Mouse (Mus musculus) left cerebral cortex, postnatal 10 days (tissue): ENCODE data around the gene Tet2. TPM values are rescaled to one million over a fixed set of nuclear protein-coding genes. Genes with fewer than 3 reads are reported as not detected.
A peak's percentile ranks its signal among the peaks of the same experiment; 100 is the strongest.

Experiments
- DNase-seq, 2 experiments: peaks; one replicate each; pipeline ENCODE4 v3.0.0; 2021 to 2022; ENCODE audit warnings: low spot score in 2 of 2, mixed read lengths in 1 of 2; ENCODE audit errors: extremely low spot score in 1 of 2
- intact Hi-C: fragments of 180-260 bp; cut with DNase I; formaldehyde crosslinking; loops from one replicate; pipeline ENCODE4 v1.15.1; 2025
- total RNA-seq, 2 experiments: library from RNA; stranded (reverse); gene quantifications; 2 replicates each; pipeline ENCODE4 v1.2.3; 2021

Gene Tet2
- total RNA-seq, 2 experiments from 2014 or later: 53.5 to 55.1 TPM

DNA sequence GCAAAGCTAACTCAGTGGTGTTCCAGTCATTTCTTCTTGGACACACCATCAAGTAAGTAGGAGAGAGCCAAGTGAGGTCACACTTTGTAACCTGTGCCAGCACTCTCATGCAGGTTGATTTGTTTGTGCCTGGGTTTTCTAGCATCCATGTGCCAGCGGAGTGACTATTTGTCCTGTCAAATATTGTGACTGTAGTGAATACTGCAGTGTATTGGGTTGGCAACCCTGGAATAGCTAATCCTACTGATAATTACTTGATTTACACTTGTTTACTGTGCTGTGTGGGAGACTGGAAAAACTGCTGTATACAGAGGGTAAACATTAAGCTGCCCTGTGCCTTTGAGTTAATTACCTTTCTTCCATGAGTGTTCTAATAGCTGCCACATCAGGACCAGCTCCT is 62.1 kb downstream of the Tet2 start:
- intact Hi-C loops: no loop called here
- DNase-seq: no peak

DNA sequence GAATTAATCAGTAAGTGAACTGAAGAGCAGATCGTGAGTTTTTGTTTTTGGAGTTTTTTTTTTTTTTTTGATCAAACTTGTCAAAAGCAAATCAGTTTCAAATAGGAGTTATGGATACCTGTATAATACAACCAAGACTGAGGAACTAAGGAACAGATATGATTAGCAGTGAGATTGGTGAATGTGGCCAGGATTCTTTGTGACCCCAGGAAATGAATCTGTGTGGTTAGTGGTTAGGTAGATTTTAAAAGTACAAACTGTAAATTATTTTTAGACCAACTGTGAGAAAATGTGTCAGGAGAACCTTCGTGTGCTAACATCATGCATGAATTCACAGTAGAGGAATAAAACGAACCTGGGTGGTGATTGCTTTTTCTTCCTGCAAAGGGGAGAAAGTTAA is 66.0 kb downstream of the Tet2 start:
- intact Hi-C loops: no loop called here
- DNase-seq: no peak

DNA sequence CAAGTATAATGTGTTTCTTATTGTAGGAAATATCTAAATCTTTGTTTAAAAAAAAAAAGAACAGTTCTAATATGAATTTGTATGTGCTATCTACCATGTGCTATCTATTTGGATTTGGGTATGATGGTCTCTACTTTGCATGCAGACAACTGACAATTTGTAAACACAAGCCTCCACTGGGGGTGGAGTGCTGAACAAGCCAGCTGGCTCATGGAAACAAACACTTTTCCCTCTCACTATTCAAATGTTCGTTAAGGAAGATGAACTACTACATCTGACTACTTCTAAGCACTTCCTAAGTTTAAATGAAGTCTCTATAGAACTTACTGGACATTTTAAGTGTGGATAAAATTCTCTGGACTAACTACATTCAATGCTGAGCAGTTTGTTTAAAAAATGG is 71.2 kb downstream of the Tet2 start:
- no peak for DNase-seq
- intact Hi-C loops: no loop called here

DNA sequence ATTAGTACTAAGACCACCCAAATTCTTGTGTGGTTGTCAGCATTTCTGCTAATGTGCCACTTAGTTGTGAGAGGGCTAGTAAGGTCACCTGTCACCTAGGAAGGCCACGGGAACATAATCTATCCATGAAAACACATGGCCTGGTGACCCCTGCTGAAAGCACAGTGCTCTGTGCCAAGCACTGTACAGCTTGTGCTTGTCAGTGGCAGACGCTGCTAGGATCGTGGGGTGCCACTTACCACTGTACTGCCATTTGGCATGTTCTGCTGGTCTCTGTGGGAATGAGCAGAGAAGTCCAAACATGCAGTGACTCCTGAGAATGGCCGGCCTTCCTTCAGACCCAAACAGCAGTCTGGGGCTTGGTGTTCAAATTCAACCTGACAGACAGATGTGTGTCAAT is 73.8 kb downstream of the Tet2 start:
- no peak for DNase-seq
- intact Hi-C loops: no loop called here

DNA sequence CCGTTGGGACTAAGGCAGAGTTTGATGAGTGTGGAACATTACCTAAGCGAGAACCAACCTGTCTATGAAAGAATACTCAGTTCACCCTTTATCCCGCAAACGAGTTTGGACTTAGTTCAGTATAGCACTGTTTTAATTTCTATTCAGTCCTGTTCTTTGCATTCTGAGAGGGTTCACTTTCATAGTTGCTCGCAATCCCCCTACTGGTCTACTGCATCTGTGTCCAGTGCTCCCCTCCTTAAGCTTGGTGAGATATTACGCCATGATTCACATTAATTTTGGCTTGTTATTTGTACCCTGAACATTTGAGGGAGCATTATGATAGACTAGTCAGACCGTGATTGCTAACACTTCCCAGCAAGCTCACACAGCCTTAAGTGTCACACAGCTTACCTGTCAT is 76.1 kb downstream of the Tet2 start:
- intact Hi-C loops: no loop called here
- DNase-seq: no peak

DNA sequence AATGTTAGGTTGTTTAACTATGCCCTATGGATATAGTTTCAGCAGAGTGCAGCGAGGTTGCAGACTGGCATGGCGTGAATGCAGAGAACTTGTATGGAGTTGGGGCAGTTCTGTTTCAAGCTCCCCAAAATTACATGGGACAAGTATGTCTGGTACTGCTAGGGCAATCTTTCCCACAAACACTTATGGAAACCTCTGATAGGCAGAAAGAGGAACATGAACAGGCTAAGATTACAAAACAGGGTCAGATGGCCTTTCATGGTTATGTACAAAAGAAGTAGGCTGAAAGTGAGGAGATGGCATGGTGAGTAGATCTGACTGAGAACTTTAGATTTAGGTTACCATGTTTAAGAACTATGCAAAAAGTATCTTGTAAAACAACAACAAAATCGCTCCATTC is 81.7 kb downstream of the Tet2 start:
- intact Hi-C loops: no loop called here
- DNase-seq: no peak

DNA sequence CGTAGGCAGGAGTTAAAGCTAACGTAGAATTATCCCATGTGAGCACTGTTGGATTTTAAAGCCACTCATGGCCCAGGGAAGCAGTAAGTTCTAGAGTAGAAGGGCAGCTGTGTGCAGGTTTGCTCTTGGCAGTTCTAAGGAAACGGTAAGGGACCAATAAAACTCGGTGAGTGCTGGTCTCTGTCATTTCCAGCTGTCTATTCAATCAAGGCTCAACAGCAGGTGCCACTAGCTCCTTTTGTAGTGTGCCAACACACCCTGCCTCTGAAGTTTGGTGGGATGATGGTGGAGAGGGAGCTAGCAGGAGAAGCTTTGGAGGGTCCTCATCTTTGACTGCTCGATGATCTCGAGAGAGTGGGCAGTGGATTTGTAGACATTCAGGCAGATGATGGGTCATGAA is 82.5 kb downstream of the Tet2 start:
- intact Hi-C loops: no loop called here
- no peak for DNase-seq

DNA sequence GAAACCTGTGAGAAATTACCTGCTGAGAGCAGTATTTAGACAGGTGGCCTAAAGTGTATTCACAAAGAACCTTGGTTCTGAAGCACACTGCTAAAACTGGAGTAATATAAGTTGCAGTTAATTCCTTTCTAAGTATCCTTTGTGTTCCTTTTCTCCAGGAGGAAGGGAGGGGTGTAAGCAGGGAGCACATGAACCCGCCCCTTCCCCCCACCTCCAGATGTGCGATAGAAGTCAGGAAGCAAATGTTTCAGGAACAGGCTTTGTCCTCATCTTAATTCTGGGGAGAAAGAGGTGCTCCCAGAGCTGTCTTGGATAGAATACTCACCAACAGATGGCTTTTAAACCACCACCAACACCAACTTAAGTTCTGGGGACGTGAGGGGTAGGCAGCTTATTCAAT is 82.9 kb downstream of the Tet2 start:
- DNase-seq: no peak

DNA sequence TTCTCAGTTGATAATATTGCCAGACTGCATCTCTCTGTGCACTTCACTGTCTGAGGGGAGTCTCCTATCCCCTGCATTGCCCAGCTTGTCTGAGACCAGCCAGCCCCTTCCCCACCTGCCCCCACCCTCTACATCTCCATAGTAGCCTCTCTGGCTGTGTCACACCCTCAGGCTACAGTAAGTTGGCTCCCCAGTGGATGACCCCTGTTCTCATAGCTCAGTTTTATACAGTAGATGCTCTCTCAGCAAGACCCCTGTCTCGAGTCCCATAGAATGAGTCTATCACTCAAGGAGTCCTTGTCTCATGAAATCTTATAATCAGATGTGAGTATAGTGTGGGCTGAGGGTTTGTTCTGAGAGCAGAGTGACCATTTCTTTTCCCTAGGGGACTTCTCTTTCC is 85.8 kb downstream of the Tet2 start:
- intact Hi-C loops: no loop called here

More for the DNA sequence above, 82.9 kb downstream of the Tet2 start:
- intact Hi-C loops: no loop called here

DNA sequence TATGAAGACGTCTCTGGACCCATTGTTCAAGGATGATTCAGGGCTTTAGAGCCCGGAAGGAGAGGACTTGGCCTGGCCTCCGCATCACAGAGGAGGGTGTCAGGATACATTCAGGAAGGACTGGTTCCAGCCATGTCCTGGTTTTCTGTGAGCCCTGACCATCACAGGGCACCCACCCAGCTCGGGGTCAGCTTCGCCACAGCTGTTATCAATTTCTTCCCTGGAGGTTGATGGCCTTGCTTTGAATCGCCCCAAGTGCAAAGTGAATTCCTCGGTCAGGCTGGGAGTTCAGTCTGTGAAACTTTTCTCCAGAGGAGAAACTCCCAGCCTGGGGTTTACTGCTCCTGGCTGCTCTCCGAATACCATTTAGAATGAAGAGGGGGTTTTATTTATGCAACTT is 91.0 kb downstream of the Tet2 start:
- intact Hi-C loops: no loop called here
- DNase-seq: peak in 1 of 2 experiments; percentile 21

More for the DNA sequence above, 85.8 kb downstream of the Tet2 start:
- DNase-seq: no peak

DNA sequence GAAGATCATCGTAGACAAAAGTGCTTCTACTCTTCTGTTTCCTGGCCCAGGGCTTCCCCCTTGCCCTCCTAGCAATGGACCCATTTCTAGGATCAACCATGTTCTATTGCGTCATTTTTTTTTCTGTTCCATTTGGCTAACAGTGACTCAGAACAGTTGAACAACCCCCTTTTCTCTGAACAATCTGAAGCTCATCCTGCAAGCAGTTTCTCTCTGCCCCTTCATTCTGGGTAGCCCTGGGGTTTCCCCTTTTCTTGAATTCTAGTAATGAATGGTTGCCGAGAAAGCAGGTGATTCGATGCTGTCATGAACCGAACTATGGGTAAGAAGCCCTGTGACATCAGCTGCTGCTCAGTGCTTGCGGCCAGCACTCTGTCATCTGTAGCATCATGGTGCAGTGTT is 108.0 kb downstream of the Tet2 start:
- DNase-seq: no peak
- intact Hi-C loops: no loop called here

DNA sequence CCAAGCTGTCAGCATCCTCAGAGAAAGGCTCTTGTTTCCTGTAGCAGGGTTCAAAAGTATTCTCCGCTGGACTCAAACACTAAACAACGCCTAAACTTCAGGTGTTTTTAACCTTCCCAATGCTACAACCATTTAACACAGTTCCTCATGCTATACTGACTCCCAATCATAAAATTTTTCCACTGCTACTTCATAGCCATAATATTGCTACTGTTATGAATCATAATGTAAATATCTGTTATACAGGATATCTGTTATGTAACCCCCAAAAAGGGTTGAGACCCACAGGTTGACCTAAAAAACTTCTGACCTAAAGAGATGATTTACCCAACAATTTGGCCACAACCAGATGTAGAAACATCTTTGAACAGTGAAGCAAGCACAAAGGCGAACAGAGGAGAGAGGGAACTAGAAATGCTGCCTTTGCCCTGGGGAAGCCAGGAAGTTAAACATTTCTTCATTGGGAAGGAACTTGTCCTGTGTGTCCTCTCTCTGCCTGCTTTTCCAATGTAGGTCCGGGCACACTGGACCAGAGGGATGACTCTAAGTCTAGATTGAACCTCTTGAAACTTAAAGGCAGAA is 108.6 kb downstream of the Tet2 start:
- intact Hi-C loops: no loop called here
- DNase-seq: no peak

DNA sequence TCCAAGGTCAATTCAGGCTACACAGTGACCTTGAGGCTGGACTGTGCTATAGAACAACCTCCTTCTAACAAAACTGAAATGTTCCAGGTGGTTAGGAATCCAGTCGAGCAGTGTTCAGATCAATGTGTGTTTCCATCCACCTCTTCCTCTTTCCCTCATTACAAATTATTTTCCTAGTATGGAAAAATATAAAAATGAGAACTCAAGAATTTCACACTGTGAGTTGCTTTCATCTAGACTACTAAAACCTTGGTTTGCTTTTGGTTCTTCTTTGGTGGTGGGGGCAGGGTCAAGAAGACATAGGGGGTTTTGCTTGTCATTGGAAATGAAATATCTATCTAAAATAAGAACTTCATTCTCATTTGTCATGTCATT is 109.2 kb downstream of the Tet2 start:
- no peak for DNase-seq
- intact Hi-C loops: no loop called here

DNA sequence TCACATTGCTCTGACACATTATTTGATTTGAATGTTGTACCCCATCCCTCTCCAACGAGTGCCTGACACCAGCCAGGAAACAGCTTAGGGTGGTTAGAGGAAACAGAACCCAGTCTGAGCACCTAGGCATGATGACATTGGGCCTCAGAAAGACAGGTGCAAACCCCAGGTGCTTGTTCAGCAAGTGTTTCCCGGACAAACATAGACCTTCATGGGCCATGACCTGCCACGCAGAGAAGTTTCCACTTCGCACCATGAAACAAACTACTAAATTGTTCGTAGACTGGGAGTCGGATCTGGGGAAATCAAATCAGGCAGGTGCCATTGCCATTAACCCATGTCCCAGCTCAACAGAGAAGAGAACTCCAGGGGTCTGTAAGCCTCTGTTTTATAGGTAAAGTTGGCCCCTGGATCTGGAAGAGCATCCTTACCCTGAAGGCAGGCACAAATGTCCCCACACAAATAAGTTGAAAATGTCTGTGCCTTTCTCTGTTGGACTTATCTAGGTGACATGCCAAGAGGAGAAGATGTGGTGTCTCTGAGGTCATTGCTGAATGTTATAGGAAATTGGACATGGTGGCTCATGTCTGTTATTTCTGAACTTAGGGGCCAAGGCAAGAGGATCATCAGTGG is 109.7 kb downstream of the Tet2 start:
- DNase-seq: no peak
- intact Hi-C loops: no loop called here

DNA sequence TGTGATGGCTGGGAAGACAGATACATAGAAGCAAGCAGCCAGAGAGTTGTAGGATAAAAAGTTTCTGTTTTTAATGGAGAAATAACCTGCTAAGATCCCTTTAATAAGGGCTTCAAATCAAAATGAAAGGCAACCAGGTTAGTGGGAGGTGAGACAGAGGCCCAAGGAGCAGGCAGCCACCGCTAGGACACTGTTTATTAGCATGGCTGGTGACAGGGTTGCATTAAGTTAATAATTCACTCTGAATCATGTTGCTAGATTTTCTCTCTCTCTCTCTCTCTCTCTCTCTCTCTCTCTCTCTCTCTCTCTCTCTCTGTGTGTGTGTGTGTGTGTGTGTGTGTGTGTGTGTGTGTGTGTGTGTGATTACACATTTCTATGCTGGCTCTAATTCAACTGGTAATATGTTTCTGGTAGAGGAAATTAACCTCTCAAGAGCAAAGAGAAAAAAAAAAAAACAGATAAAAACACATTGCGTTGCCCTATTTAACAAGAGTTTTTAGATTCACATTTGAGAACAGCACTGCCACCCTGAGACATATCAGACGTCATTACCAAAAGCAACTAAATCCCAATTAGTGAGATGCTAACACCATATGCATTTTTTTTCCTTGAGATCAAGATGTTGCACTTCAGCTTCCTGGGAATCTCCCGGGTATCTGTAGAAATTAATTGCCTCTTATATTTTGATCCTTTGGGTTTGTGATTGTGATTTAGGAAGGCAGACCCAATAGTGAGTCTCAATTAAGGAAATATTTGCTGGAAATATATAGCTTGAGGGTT is 115.4 kb downstream of the Tet2 start:
- DNase-seq: no peak
- intact Hi-C loops: no loop called here

DNA sequence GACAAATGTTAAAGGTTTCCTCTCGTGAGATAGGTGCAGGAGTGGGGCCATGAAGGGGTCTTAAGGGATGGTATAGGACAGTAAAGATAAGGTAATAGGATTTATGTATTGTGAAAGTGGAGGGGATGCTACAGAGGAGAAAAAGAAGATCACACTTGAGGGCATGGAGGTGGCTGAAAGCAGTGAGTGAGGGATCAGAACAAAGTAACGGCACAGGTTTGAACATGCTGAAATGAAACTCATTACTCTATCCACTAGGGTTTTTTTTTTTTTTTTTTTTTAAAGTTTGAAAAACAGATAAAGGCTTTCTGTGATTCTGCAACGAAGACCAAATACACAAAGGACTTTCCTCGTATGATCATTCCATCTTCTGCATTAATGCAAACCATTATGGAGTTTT is 116.9 kb downstream of the Tet2 start:
- intact Hi-C loops: no loop called here
- DNase-seq: no peak

DNA sequence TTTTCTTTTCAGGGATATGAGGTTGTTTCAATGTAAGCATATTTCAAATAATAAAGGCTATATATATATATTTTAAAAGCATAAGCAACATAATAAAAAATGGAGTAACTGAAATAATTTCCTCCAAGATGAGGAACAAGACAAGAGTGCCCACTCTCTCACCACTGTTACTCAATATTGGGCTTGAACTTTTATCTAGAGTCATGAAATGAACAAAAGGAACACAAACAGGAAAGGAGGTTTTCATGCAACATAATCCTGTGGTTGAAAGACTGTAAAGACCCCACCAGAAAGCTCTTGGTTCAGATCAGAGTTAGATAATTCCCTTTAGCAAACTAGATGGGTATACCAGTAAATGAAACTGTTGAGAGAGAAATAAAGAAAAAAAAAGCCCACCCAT is 121.9 kb downstream of the Tet2 start:
- intact Hi-C loops: no loop called here
- no peak for DNase-seq

DNA sequence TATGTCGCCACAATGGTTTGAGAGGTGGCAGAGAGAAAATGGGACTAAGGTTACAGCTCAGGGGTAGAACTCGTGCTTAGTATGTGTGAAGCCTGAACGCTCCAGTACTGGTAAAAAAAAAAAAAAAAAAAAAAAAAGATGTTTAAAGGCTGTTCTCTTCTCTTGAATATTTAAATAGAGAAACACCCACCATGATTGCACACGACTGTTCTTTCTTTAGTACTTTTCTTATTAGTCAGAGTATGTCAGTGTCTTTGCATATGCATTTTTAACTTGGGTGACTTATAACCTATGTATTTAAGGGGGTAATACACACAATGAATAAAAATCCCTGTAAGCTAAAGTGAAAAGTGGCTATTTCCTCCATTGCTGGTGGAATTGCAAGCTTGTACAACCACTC is 130.2 kb downstream of the Tet2 start:
- DNase-seq: no peak
- intact Hi-C loops: no loop called here
